Mouse (Mus musculus) urinary bladder, adult 18-20 months (tissue): ENCODE data around the gene Prss33.

Experiments
- DNase-seq, 2 experiments: peaks; one replicate each; pipeline ENCODE4 v3.0.0; 2022; ENCODE audit warnings: low spot score in 2 of 2, mixed read lengths in 2 of 2

Gene Prss33

GRCm38 (mm10) chr17:23785561-23786471 lies 50.0 kb downstream of the Prss33 start, which contains the start of gene Flywch2:
TSS of gene Flywch2 (minus strand) at chr17:23786081.
- DNase-seq = peak; percentile 71 to 74

- no peak for DNase-seq
Observed at GRCm38 (mm10) chr17:23783352-23783751, 52.5 kb downstream of the Prss33 start.
